Mouse (Mus musculus): ENCODE data around the gene Sytl3. TPM values are rescaled to one million over a fixed set of nuclear protein-coding genes. Genes with fewer than 3 reads are reported as not detected.
A peak's percentile ranks its signal among the peaks of the same experiment; 100 is the strongest.
"Not testable (repeated sequence)": the region's sequence is repeated elsewhere in the genome, so short reads cannot be mapped to it uniquely, and the experiment has no call there.

The Sytl3 gene
- polyA plus RNA-seq, 1 experiment from 2014 or later, result not detected

DNA sequence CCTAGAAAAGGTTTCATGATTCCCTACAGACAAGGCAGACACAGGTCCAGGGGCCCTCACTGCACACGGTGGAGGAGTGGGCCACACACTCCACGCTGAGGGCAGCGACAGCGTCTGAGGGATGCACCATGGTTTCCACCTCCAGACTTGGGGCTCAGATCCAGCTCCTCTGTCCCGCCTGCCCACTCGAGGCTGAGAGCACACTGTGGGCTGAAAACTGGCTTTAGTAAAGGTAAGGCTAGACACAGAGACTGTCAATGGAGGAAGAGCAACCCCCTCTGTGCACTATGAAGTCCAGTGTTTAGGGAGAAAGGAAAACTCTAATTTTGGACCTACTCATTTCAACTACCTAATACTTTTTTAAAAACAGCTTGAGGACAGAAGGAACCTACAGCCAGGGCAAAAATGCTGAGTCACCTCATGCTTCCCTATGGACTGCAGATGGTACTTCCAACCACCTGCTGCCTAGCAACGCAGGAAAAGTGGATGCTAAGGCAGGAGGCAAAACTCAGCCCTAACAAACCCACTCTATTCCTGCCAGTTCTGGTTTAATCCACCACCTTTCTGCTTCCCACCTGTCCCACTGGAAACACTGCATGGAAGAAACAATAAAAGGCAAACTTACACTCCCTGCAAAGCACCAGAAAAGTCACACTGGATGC, 7.9 kb upstream of the Sytl3 start:
- H3K4me2 ChIP-seq (replicated peaks); H3K27me3 ChIP-seq; ATAC-seq (ENCODE audit: low FRiP score, low read depth); H3K36me3 ChIP-seq; H3K4me3 ChIP-seq; H3K4me1 ChIP-seq; H3K9me3 ChIP-seq; H3K9ac ChIP-seq (replicated peaks); H3K27ac ChIP-seq (replicated peaks): not testable (repeated sequence)
- WGBS, result 84% methylated on average over 7 of the region's 7 CpGs

GRCm38 (mm10) chr17:6653341-6653946, 5.4 kb upstream of the Sytl3 start:
- WGBS, result 86% methylated on average over 4 of the region's 5 CpGs
- not testable (repeated sequence) for H3K9me3 ChIP-seq; H3K4me3 ChIP-seq; H3K27me3 ChIP-seq; H3K36me3 ChIP-seq; H3K9ac ChIP-seq (replicated peaks); H3K4me2 ChIP-seq (replicated peaks); ATAC-seq (ENCODE audit: low FRiP score, low read depth); H3K27ac ChIP-seq (replicated peaks); H3K4me1 ChIP-seq

- H3K9me3 ChIP-seq, H3K36me3 ChIP-seq, H3K4me1 ChIP-seq, H3K27me3 ChIP-seq: not testable (repeated sequence)
- Histone ChIP-seq H3K4me3 (peak overlapping the region; percentile 51), H3K9ac (replicated peaks) (peak overlapping the region; percentile 55), H3K27ac (replicated peaks) (peak overlapping the region; percentile 81), H3K4me2 (replicated peaks) (peak overlapping the region; percentile 43)
- WGBS, result under 1% methylated on average over 36 of the region's 36 CpGs
- peak; percentile 90 for ATAC-seq (ENCODE audit: low FRiP score, low read depth)
Measured at GRCm38 (mm10) chr17:6655087-6655511, 3.8 kb upstream of the Sytl3 start.

- peak within 1 kb of the TSS; percentile 81 for H3K27ac ChIP-seq (replicated peaks)
- H3K4me2 ChIP-seq (replicated peaks), result peak within 1 kb of the TSS; percentile 43
- not testable (repeated sequence) for H3K9me3 ChIP-seq, H3K4me1 ChIP-seq, H3K27me3 ChIP-seq, H3K36me3 ChIP-seq
- H3K4me3 ChIP-seq, result peak within 1 kb of the TSS; percentile 51
- peak within 1 kb of the TSS; percentile 55 for H3K9ac ChIP-seq (replicated peaks)
- peak; percentile 95 for ATAC-seq (ENCODE audit: low FRiP score, low read depth)
- 2% methylated on average over 28 of the region's 33 CpGs for WGBS
Measured at GRCm38 (mm10) chr17:6655567-6656281, 3.2 kb upstream of the Sytl3 start, which contains the start of gene Dynlt1f. TSS of gene Dynlt1f (minus strand) at chr17:6655900.

GRCm38 (mm10) chr17:6656471-6656870, 2.4 kb upstream of the Sytl3 start:
- not testable (repeated sequence) for H3K4me1 ChIP-seq; H3K36me3 ChIP-seq; H3K9me3 ChIP-seq; H3K4me3 ChIP-seq; ATAC-seq (ENCODE audit: low FRiP score, low read depth); H3K27ac ChIP-seq (replicated peaks); H3K9ac ChIP-seq (replicated peaks); H3K27me3 ChIP-seq; H3K4me2 ChIP-seq (replicated peaks)
- WGBS, result 92% methylated on average over 1 of the region's 3 CpGs

DNA sequence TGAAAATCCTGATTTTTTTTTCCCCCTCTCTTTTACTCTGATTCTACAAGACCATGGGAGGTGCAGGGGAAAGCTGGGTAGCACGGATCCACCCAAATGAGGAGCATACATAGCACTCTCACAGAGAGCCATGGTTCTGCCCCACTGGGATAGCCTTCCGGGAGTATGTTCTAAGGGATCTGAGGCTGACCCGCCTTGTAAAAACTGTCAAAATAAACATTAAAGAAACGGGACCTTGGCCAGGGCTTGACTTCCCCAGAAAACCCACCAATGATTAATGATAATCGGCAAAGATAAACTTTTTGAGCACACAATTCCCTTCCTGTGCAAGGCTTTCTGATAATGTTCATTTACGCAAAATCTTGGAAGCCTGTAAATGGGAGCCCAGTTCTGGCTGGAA, 1.7 kb downstream of the Sytl3 start:
- H3K36me3 ChIP-seq; H3K4me1 ChIP-seq; H3K27ac ChIP-seq (replicated peaks); ATAC-seq (ENCODE audit: low FRiP score, low read depth); H3K9ac ChIP-seq (replicated peaks); H3K9me3 ChIP-seq; H3K4me3 ChIP-seq; H3K27me3 ChIP-seq; H3K4me2 ChIP-seq (replicated peaks): not testable (repeated sequence)
- 73% methylated on average over 6 of the region's 6 CpGs for WGBS

GRCm38 (mm10) chr17:6661093-6661816, 2.4 kb downstream of the Sytl3 start:
- ATAC-seq (ENCODE audit: low FRiP score, low read depth); H3K27ac ChIP-seq (replicated peaks); H3K9me3 ChIP-seq; H3K4me1 ChIP-seq; H3K9ac ChIP-seq (replicated peaks); H3K4me2 ChIP-seq (replicated peaks); H3K4me3 ChIP-seq; H3K27me3 ChIP-seq; H3K36me3 ChIP-seq: not testable (repeated sequence)
- 56% methylated on average over 9 of the region's 11 CpGs for WGBS

GRCm38 (mm10) chr17:6662840-6663239, 3.9 kb downstream of the Sytl3 start:
- ATAC-seq (ENCODE audit: low FRiP score, low read depth); H3K27me3 ChIP-seq; H3K9ac ChIP-seq (replicated peaks); H3K27ac ChIP-seq (replicated peaks); H3K36me3 ChIP-seq; H3K9me3 ChIP-seq; H3K4me1 ChIP-seq; H3K4me2 ChIP-seq (replicated peaks); H3K4me3 ChIP-seq: not testable (repeated sequence)
- WGBS, result 55% methylated on average over 3 of the region's 3 CpGs

GRCm38 (mm10) chr17:6665389-6665788, 6.5 kb downstream of the Sytl3 start:
- H3K9me3 ChIP-seq; H3K27me3 ChIP-seq; H3K27ac ChIP-seq (replicated peaks); H3K4me2 ChIP-seq (replicated peaks); ATAC-seq (ENCODE audit: low FRiP score, low read depth); H3K4me1 ChIP-seq; H3K4me3 ChIP-seq; H3K9ac ChIP-seq (replicated peaks); H3K36me3 ChIP-seq: not testable (repeated sequence)
- 95% methylated on average over 4 of the region's 5 CpGs for WGBS

DNA sequence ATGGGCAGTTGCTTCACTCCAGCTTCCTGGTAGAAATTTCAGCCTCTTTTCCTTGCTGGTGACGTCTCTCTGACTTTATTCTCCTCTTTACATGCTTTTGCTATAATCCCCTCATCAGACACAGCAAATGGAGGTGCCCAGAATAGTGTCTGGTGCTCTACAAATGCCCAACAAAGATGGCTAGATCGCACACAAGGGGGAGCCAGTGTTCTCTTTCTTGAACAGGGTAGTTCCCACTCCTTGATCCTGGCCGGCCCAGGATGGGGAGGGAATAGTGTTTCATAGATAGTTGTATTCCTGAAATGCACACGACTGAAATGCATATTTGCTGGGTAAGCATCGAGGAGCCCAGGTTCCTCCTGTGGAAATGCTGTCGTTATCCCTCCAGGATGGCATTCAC, 9.6 kb downstream of the Sytl3 start:
- WGBS, result no CpG with 5 or more reads among the region's 6 CpGs

DNA sequence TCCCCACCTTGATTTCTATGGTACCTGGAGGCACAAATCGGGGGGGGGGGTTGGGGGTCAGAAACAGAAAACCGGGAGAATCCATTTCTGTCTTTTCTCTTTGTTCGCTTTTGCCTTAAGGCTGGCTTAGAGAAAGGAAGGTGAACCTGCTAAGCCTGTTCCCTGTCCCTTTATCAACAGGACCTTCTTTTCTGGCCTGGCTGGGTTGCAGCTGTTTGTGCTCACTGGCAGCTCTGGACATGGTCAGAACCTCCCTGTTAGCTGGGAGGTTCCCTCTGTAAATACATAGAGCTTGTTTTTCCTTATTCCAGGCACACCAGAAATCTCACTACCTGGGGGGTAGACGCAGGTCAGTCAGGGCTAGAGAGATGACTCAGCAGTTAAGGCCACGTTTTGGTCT, 15.4 kb downstream of the Sytl3 start:
- not testable (repeated sequence) for H3K27ac ChIP-seq (replicated peaks); H3K4me2 ChIP-seq (replicated peaks); H3K9me3 ChIP-seq; H3K36me3 ChIP-seq; H3K4me1 ChIP-seq; H3K4me3 ChIP-seq; H3K9ac ChIP-seq (replicated peaks); H3K27me3 ChIP-seq; ATAC-seq (ENCODE audit: low FRiP score, low read depth)
- 65% methylated on average over 5 of the region's 5 CpGs for WGBS

More for the DNA sequence above, 9.6 kb downstream of the Sytl3 start:
- not testable (repeated sequence) for H3K36me3 ChIP-seq; H3K4me3 ChIP-seq; H3K4me1 ChIP-seq; H3K27me3 ChIP-seq; H3K27ac ChIP-seq (replicated peaks); H3K9ac ChIP-seq (replicated peaks); H3K9me3 ChIP-seq; ATAC-seq (ENCODE audit: low FRiP score, low read depth); H3K4me2 ChIP-seq (replicated peaks)

GRCm38 (mm10) chr17:6678063-6678462, 19.2 kb downstream of the Sytl3 start:
- H3K4me3 ChIP-seq; H3K36me3 ChIP-seq; H3K27me3 ChIP-seq; ATAC-seq (ENCODE audit: low FRiP score, low read depth); H3K9ac ChIP-seq (replicated peaks); H3K9me3 ChIP-seq; H3K4me2 ChIP-seq (replicated peaks); H3K4me1 ChIP-seq; H3K27ac ChIP-seq (replicated peaks): not testable (repeated sequence)
- 100% methylated on average over 1 of the region's 2 CpGs for WGBS

All from midbrain, embryonic 12.5 days (tissue).